Mouse (Mus musculus): ENCODE results near the gene Tagap. TPM values are rescaled to one million over a fixed set of nuclear protein-coding genes. Genes with fewer than 3 reads are reported as not detected.
"Not testable (repeated sequence)": the region's sequence is repeated elsewhere in the genome, so short reads cannot be mapped to it uniquely, and the experiment has no call there.

The Tagap gene
- polyA plus RNA-seq, 2 experiments from 2014 or later = 88.1 to 107 TPM

GRCm38 (mm10) chr17:7915791-7916190 lies 10.0 kb upstream of the Tagap start:
- no peak for ATAC-seq

DNA sequence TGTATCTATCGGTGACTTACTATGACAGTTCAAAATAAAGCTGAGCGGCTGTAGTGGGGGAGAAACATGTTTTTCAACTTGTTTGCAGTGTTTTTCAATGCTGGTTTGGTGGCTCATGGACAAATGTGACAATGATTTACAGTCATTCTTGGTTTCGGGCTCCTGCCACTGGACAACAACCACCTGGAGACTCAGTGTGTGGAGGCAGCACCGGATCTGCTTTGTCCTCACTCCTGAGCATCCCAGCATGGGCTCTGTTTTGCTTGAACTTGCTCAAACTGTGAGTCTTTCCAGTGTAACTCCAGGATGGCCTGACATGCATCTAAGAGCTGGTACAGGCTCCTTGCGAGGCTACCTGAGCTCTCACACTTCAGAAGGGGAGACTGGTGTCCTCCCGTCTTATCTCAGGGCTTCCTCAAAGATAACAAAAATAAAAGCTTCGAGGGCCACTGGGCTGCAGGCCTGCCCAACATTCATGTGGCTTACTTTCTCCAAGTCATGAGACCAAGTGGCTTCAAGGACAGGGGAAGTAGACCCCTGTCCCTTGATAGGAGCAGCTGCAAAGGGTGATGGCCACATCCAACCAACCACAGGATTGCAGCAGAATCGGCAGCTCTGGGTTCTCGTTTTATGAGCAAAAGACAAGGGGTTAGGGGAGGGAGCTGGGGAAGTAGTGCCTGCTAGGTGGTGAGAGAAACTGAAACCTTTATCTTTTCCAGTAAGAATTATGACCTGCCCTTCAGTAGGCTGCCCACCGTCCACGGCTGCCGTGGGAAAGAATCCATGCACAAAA lies 8.8 kb upstream of the Tagap start:
- no peak for ATAC-seq

GRCm38 (mm10) chr17:7918355-7918754 lies 7.4 kb upstream of the Tagap start:
- ATAC-seq = no peak

GRCm38 (mm10) chr17:7919209-7919608 lies 6.6 kb upstream of the Tagap start:
- no peak for ATAC-seq

- no peak for ATAC-seq
Measured at GRCm38 (mm10) chr17:7922564-7922963, 3.2 kb upstream of the Tagap start.

- ATAC-seq = no peak
Measured at GRCm38 (mm10) chr17:7924185-7924725, 1.5 kb upstream of the Tagap start.

GRCm38 (mm10) chr17:7927582-7928535 lies 2.1 kb downstream of the Tagap start:
- ATAC-seq = peak; percentile 62

- ATAC-seq = no peak
Measured at GRCm38 (mm10) chr17:7928662-7929061, 2.9 kb downstream of the Tagap start.

DNA sequence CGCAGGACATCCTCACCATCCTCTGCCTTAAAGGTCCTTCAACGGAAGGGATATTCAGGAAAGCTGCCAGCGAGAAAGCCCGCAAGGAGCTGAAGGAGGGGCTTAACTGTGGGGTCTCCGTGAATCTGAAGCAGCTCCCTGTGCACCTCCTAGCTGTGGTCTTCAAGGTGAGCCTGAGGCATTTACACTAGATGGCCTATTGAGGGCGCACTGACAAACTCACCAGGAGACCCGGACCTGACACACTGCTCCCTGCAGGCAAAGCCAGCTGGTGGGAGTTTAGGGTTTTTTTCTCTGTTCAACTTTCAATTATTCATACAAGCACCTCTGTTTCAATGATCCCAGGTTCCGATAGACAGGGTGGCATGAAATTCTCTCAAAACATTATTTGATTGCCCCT lies 3.5 kb downstream of the Tagap start:
- no peak for ATAC-seq

GRCm38 (mm10) chr17:7931096-7931990 lies 5.5 kb downstream of the Tagap start:
- ATAC-seq = no peak

- not testable (repeated sequence) for ATAC-seq
Measured at GRCm38 (mm10) chr17:7932121-7932520, 6.3 kb downstream of the Tagap start.

GRCm38 (mm10) chr17:7939640-7940039 lies 13.8 kb downstream of the Tagap start:
- peak; percentile 100 for ATAC-seq

- ATAC-seq = peak; percentile 63
Measured at GRCm38 (mm10) chr17:7945117-7946052, 19.6 kb downstream of the Tagap start, which contains the start of gene Rsph3a. Gene Rsph3a (plus strand): TSS chr17:7945614.

DNA sequence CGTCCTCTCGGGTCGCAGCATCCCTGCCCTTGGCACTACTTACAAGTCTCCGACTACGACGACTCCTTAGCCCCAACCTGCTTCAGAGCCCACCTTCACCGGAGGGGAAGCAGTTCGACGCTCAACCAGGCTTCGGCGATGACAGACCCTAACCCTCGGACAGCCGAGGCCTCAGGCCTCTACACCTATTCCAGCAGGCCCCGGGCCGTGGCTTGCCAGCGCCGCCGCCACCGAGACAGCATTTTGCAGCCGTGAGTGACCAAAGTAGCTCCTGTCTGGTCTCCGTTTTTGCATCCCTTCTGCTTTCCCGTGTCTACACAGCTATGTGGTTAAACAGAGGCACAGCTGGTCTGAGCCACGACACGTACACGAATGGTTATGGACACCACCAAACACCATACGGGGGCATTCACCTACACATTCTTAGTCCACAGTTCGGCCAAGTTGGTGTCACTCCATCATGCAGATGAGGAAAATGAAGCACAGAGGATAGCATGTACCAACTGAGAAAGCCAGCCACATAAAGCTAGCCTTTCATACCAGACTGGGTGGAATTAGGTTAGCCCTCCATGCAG lies 20.3 kb downstream of the Tagap start:
- not testable (repeated sequence) for ATAC-seq

- ATAC-seq = not testable (repeated sequence)
Measured at GRCm38 (mm10) chr17:7951333-7951732, 25.5 kb downstream of the Tagap start.

- ATAC-seq = not testable (repeated sequence)
Measured at GRCm38 (mm10) chr17:7957242-7957641, 31.4 kb downstream of the Tagap start.

- not testable (repeated sequence) for ATAC-seq
Measured at GRCm38 (mm10) chr17:7963333-7963732, 37.5 kb downstream of the Tagap start.

- not testable (repeated sequence) for ATAC-seq
Measured at GRCm38 (mm10) chr17:7964398-7964797, 38.6 kb downstream of the Tagap start.

GRCm38 (mm10) chr17:7968490-7968889 lies 42.7 kb downstream of the Tagap start:
- ATAC-seq = not testable (repeated sequence)

GRCm38 (mm10) chr17:7969782-7970181 lies 44.0 kb downstream of the Tagap start:
- ATAC-seq = not testable (repeated sequence)

Measured in activated CD4-positive, CD25-positive, alpha-beta regulatory T cell, adult 4 months (primary cell).